Mouse (Mus musculus) frontal cortex, postnatal 25 days (tissue): ENCODE results near the gene Abhd12.

Experiments
- DNase-seq, 2 experiments: peaks; one replicate each; pipeline ENCODE4 v3.0.0; 2022; ENCODE audit warnings: low spot score in 2 of 2

Abhd12 gene

GRCm38 (mm10) chr2:150851251-150851650 is 53.3 kb downstream of the Abhd12 start:
- no peak for DNase-seq

- DNase-seq: no peak
These were observed 57.0 kb downstream of the Abhd12 start for GRCm38 (mm10) chr2:150847436-150847995.

- DNase-seq: no peak
These were observed 59.7 kb downstream of the Abhd12 start for GRCm38 (mm10) chr2:150844798-150845197.

GRCm38 (mm10) chr2:150842049-150842461 is 62.5 kb downstream of the Abhd12 start:
- no peak for DNase-seq

GRCm38 (mm10) chr2:150841109-150841508 is 63.4 kb downstream of the Abhd12 start:
- no peak for DNase-seq

- DNase-seq: no peak
These were observed 64.7 kb downstream of the Abhd12 start for GRCm38 (mm10) chr2:150839686-150840471.

GRCm38 (mm10) chr2:150837781-150838180 is 66.8 kb downstream of the Abhd12 start:
- DNase-seq: no peak

GRCm38 (mm10) chr2:150836906-150837305 is 67.6 kb downstream of the Abhd12 start:
- no peak for DNase-seq

GRCm38 (mm10) chr2:150835975-150836374 is 68.6 kb downstream of the Abhd12 start:
- no peak for DNase-seq

- DNase-seq: no peak
These were observed 69.9 kb downstream of the Abhd12 start for GRCm38 (mm10) chr2:150834616-150835015.

- no peak for DNase-seq
These were observed 72.5 kb downstream of the Abhd12 start for GRCm38 (mm10) chr2:150832029-150832428.

GRCm38 (mm10) chr2:150830911-150831441 is 73.6 kb downstream of the Abhd12 start:
- no peak for DNase-seq

- DNase-seq: no peak
These were observed 74.5 kb downstream of the Abhd12 start for GRCm38 (mm10) chr2:150830011-150830410.

- no peak for DNase-seq
These were observed 75.9 kb downstream of the Abhd12 start for GRCm38 (mm10) chr2:150828654-150829053.

- DNase-seq: no peak
These were observed 76.4 kb downstream of the Abhd12 start for GRCm38 (mm10) chr2:150828164-150828563.

- DNase-seq: no peak
These were observed 78.1 kb downstream of the Abhd12 start for GRCm38 (mm10) chr2:150826426-150826825.

- DNase-seq: no peak
These were observed 81.6 kb downstream of the Abhd12 start for GRCm38 (mm10) chr2:150822987-150823386.

- no peak for DNase-seq
These were observed 83.8 kb downstream of the Abhd12 start for GRCm38 (mm10) chr2:150820720-150821119.

- no peak for DNase-seq
These were observed 85.8 kb downstream of the Abhd12 start for GRCm38 (mm10) chr2:150818742-150819141.

- DNase-seq: no peak
These were observed 87.7 kb downstream of the Abhd12 start for GRCm38 (mm10) chr2:150816676-150817402.

GRCm38 (mm10) chr2:150812816-150813215 is 91.7 kb downstream of the Abhd12 start:
- no peak for DNase-seq

- no peak for DNase-seq
These were observed 93.9 kb downstream of the Abhd12 start for GRCm38 (mm10) chr2:150810603-150811002.
